Mouse (Mus musculus): ENCODE results near the gene 1700113H08Rik. TPM values are rescaled to one million over a fixed set of nuclear protein-coding genes. Genes with fewer than 3 reads are reported as not detected.

Gene 1700113H08Rik
- under 1 TPM; 0.40 to 0.69 TPM for total RNA-seq (2021)
- long read RNA-seq, experiment 1 = 0 reads
- long read RNA-seq, experiment 2, partial matches to known transcripts = 0 of 2 reads
- long read RNA-seq, experiment 2, other reads (novel, unspliced or antisense) = 2 of 2 reads

- no peak for DNase-seq
These were observed at the start of gene 1700113H08Rik for GRCm38 (mm10) chr10:87057500-87058250. Gene 1700113H08Rik (plus strand): TSS chr10:87058045.

DNA sequence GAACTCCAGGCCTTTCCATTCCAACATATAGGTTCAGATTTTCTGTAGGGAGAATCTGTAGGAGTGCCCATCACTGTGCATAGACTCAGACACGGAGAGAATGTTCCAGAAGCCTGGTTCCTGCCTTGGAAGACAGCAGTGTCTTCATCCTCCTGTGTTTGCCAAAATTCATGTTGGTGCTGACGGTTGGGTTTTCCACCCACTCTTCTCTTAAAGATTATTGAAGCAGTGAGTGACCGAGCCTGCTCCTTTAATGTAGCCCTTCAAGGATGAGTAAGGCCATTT is 49.7 kb upstream of the 1700113H08Rik start:
- no peak for DNase-seq

- no peak for DNase-seq
These were observed 45.8 kb upstream of the 1700113H08Rik start for GRCm38 (mm10) chr10:87012087-87012486.

DNA sequence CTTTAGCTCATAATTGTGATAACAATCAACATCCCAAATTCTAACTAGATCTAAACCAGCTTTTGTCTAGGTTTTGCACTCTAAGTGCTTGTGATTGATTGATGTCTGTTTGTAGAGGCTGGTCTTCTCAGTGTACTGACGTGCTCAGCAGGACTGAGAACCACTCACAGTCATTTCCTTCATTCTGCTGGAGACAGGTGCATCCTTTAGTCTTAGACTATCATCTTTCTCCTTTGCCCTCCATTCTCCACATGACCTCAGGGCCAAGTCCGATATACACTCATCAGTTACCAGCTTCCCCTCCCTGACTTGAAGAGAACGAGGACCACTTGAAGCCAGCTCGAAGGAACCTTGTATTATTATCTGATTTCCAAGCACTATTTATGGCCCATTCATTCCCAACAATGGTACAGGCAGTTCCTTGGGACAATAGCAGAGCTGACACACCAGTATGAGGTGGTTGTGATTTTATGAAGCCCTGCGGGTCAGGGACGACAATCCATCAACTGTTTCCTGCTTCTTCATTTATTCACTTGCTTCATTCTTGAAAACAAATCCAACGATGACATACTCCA is 43.4 kb upstream of the 1700113H08Rik start:
- DNase-seq = no peak

GRCm38 (mm10) chr10:87015403-87015802 is 42.4 kb upstream of the 1700113H08Rik start:
- DNase-seq = no peak

DNA sequence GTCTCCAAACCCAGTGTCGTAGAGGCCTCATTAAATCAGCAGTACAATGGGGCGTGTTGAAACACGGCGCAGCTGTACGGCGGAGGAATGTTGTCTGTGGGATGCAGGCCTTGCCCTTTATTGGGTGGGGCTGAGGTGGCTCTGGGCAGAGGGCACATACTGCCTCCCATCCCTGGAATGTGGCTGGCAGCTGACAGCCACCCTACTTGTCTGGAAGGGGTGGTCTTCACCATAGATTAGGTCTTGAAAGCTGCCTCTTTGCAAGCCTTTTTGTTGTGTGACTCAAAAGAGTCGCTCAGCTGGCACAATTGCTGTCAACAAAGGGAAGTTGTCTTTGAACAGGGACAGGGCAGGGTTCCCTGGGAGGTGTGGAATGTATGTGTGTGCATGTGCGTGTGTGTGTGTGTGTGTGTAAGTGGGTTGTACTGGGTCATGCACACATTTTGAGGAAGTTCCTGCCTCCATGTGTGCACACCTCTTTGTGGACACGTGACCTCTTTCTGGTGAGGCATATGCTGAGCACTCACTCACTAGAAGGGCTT is 41.6 kb upstream of the 1700113H08Rik start:
- no peak for DNase-seq

GRCm38 (mm10) chr10:87018876-87019275 is 39.0 kb upstream of the 1700113H08Rik start:
- no peak for DNase-seq

DNA sequence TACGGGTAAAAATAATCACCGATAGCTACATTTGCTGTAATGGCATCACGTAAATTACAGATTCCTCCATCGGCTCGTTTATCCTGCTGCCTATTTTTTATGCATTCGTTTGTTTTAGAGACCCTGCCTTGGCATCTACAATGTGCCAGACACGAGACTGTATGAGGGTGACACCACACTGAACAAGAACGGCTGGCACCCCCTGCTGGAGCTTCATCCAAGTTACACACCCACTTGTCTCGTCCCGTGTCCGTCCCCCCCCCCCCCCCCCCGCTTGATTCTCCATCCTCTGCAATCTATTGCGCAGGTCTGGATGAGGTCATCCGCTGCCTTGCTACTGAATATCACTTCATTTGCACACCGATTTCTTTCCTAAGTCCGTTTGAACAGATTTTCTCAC is 37.1 kb upstream of the 1700113H08Rik start:
- no peak for DNase-seq

DNA sequence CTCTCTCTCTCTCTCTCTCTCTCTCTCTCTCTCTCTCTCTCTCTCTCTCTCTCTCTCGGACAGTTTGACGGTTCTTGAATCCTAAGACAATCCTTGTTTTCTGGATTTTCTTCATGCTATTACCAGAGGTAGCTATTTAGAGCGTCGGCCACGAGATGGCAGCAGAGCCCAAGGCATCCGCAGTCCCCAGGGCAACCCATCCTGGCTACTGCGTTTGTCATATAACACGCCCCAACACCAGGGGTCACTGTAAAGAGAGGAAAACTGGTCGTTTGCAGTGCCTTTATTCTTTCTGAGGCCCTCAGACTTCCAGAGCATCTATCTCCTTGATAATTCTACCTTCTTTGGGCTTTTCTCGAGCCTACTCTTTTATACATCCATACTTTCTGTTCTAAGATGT is 33.0 kb upstream of the 1700113H08Rik start:
- DNase-seq = peak; percentile 31

GRCm38 (mm10) chr10:87032768-87033167 is 25.1 kb upstream of the 1700113H08Rik start:
- no peak for DNase-seq

DNA sequence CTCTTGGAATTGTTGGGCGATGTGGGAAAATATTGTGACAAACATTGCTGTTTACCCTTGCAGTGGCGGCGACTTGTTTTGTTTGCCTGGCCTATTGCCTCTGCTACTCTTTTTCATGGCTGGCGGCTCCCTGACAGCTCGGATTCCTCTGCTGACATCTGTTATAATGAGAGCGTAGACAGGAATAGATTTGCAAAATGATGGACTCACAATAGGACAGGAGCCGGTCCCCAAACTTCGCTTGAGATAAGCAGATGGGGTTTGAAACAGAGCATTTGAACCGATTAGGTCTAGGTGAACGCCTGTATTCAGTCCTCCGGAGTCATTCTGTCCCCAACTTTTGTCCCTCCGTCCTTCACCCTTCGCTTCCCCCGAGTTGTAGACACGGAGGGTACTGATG is 22.0 kb upstream of the 1700113H08Rik start:
- no peak for DNase-seq

DNA sequence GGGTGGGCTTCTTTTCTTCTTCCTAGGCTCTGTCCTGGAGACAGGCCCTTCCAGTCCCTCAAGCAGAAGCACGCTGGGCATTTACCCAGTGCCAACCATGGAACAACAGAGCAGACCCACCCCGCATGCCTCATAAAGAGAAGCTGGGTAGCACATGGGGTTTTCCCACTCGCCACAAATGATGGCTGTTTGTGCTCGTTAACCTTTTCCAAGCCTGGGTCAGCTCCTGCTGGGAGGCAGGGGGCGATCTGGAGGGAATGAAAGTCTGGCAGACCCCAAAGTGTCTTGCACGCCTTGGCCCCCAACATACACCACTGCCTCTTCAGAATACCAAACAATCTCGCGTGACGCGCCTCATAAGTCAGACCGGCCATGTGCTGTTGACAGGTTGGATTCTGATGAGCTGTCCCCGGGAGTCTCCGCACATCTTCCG is 21.6 kb upstream of the 1700113H08Rik start:
- no peak for DNase-seq

DNA sequence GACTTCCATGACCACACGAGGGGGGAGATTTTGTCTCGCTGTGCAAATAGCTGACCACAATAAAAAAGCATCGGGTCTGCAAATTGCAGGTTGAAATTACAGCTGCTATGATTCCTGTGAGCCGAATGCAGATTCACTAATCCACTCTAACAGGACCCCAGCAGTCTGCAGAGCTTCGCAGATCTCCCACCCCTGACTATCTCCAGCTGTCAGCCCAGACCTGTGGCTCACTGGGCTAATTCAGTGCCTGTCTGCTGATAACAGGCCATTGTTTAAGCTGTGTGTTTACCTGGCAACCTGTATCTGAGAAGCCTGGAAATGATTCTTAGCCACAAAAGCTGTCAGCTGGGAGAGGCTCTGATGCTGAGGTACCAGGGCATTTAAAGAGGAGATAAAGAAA is 20.8 kb upstream of the 1700113H08Rik start:
- no peak for DNase-seq

DNA sequence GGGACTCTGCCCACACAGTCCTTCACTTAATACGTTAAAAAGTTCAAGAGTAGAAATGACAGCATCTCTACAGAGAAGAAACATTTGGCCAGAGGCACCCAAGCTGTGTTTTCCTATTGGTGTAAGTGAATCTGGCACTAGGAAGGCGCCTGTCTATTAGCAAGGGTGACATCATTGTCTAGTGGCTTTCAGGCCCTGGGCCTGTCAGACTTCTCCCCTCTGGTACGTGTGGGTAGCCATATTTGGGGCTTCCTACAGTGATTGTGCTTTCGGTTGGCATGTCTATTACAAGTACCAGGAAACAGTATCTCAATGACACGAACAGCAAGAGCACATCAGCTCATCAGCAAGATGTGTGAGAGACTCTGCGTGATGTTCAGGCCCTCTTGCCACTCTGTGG is 18.5 kb upstream of the 1700113H08Rik start:
- DNase-seq = no peak

DNA sequence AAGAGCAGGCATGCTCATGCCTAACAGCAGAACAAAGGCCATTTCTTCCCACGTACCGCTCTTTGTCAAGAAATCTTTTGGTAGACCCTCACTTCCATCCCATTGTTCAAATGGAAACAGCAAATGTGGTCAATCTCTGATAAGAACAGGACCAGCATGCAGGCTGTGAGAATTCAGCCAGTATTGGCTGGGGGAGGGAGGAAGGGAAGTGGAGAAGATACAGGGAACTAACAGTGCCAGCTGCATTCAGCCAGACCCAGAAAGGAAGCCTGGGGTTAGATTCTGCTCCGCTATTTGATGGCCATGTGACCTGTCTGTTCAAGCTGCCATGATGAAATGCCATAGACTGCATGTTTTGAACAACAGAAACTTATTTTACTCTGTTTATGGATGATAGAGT is 18.0 kb upstream of the 1700113H08Rik start:
- no peak for DNase-seq

GRCm38 (mm10) chr10:87041265-87041664 is 16.6 kb upstream of the 1700113H08Rik start:
- no peak for DNase-seq

- DNase-seq = no peak
These were observed 12.6 kb upstream of the 1700113H08Rik start for GRCm38 (mm10) chr10:87045273-87045672.

GRCm38 (mm10) chr10:87046469-87046868 is 11.4 kb upstream of the 1700113H08Rik start:
- DNase-seq = no peak

GRCm38 (mm10) chr10:87046931-87047468 is 10.8 kb upstream of the 1700113H08Rik start:
- no peak for DNase-seq

- no peak for DNase-seq
These were observed 8.7 kb upstream of the 1700113H08Rik start for GRCm38 (mm10) chr10:87049179-87049578.

DNA sequence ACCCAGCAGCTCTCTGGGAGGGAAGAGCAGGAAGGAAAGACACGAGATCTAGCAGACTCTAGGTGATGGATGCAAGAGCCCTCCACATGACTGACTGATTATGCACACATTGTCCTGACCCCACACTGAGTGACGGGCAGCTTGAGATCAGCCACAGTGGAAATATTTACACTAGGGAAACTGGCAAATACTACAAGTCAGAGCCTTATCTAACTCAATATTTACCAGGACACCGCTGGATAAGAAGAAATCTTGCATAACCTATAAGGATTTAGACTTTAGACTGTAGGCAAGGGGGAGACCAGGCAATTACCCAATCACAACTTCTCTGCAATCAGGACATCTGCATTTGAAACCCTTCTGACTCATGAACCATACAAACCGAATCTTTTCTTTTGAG is 6.1 kb upstream of the 1700113H08Rik start:
- DNase-seq = no peak

DNA sequence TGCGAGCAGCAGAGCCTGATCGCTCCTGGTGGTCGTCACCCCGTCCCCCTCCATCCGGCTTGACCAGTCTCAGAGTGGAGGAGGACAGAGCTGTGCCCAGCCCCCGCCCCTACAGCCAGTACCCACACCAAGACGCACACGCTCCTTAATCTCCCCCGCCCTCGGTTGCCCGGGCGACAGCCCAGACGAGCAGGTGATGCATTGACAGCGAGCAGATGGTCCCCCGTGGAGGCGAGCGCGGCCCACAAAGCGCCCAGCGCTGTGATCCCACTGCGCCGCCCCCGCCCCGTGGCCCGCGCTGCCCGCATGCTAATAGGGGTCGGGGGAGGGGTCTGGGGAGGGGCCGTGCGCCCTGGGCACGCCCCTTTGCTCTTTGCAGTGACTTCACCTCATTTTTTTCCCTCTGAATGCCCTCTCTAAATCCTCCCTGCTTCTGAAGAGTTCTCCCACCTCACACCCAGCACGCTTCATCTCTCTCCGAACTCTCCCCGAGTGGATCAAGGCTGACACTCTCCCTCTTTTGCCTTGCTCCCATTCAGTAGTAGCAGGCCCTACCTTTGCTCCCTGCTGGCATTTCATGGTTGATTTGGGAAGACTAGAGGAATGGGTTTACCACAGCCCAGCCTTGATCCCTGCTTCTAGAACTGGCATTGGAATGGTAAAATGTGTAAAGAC is 543 bp downstream of the 1700113H08Rik start:
- DNase-seq = peak; percentile 11

DNA sequence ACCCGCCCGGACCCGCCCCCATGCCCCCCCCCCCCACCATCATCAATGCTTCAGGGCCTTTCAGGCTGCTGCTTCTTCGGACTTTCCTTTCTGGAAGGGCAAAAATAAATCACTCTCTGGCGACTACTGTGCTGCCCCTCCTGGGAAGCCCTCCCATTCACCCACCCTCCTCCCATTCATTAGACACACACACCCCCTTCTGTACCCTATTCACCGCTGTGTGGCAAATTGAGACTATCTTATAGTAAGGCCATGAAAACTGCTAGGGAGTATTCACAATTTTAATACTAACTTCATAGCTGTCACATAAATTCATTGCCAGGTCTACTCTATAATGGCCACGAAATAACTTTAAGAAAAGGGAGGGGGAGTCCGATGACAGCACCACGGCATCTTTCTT is 1.1 kb downstream of the 1700113H08Rik start:
- DNase-seq = no peak
